Mouse (Mus musculus) forebrain, embryonic 13.5 days (tissue): ENCODE measurements around the gene Ints3. TPM values are rescaled to one million over a fixed set of nuclear protein-coding genes. Genes with fewer than 3 reads are reported as not detected.

Experiments
- ATAC-seq: fragments of 200-750 bp; cut with Nextera tagmentation; 2 replicates; pipeline ENCODE4 v1.8.0; 2017
- H3K27ac ChIP-seq: fragments of 300-500 bp; sonication (generic); 2 replicates; pipeline ENCODE4 v1.5.1; 2015; ENCODE audit warnings: inconsistent platforms, mild to moderate bottlenecking, moderate library complexity
- H3K27me3 ChIP-seq: fragments of 300-500 bp; sonication (generic); 2 replicates; pipeline ENCODE4 v1.6.1; 2015; ENCODE audit warnings: mild to moderate bottlenecking, inconsistent platforms
- H3K36me3 ChIP-seq: fragments of 300-500 bp; sonication (generic); 2 replicates; pipeline ENCODE4 v1.6.1; 2015; ENCODE audit warnings: mild to moderate bottlenecking, inconsistent platforms; ENCODE audit not compliant: poor library complexity, severe bottlenecking
- H3K4me1 ChIP-seq: fragments of 300-500 bp; sonication (generic); 2 replicates; pipeline ENCODE4 v1.6.1; 2015; ENCODE audit warnings: inconsistent platforms
- H3K4me2 ChIP-seq: fragments of 300-500 bp; sonication (generic); 2 replicates; pipeline ENCODE4 v1.6.1; 2015; ENCODE audit warnings: inconsistent platforms, mild to moderate bottlenecking, moderate library complexity
- H3K4me3 ChIP-seq: fragments of 300-500 bp; sonication (generic); 2 replicates; pipeline ENCODE4 v1.5.1; 2015; ENCODE audit warnings: mild to moderate bottlenecking, inconsistent platforms
- H3K9ac ChIP-seq: fragments of 300-500 bp; sonication (generic); 2 replicates; pipeline ENCODE4 v1.6.1; 2015; ENCODE audit warnings: mild to moderate bottlenecking, inconsistent platforms
- H3K9me3 ChIP-seq: fragments of 300-500 bp; sonication (generic); replicated peaks from 2 replicates; pipeline ENCODE4 v1.6.1; 2016; ENCODE audit warnings: inconsistent platforms
- WGBS: fragments of 180-500 bp; shearing (Covaris S2); methylation state at CpG from one replicate; pipeline ENCODE4 v1.1.7; 2015; 5-methylcytosine and 5-hydroxymethylcytosine counted together
- polyA plus RNA-seq: library from polyadenylated mRNA; unstranded; fragments of >200 nt; fragmentation: Nextera tagmentation; extraction: Ambion mirVana; gene quantifications from 2 replicates; pipeline ENCODE4 v1.2.1, GENCODE M21; 2015

Gene Ints3
- polyA plus RNA-seq, 1 experiment from 2014 or later: 27.8 TPM

GRCm38 (mm10) chr3:90387483-90387882 is 45.9 kb downstream of the Ints3 start:
- peak overlapping the region; percentile 99 for H3K4me2 ChIP-seq
- WGBS: 58% methylated on average over 11 of the region's 11 CpGs

DNA sequence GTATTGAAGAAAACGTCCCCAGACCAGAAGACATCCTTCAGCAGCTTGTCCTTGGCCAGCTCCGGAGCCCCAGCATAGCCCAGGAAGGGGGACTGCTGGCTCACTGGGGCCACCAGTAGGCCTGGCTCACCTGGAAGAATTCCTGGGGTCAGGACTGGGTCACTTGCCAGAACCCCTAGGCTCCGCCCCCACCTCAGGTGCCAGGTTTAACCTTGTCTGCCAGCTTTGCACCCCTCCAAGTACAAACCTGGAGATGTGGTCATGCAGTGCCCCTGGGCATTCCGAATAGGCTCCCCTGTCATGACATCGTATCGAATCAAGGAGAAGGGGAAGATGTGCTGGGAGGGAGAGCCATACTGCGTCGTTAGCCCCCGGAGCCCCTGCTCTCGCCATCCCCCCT is 46.6 kb downstream of the Ints3 start:
- Histone ChIP-seq H3K4me1 (peaks cover 39% of the 10 kb centered on the region), H3K9ac (no peak overlapping the region), H3K9me3 (no peaks in the 10 kb centered on the region), H3K27me3 (no peaks in the 10 kb centered on the region), H3K4me3 (no peak overlapping the region), H3K4me2 (no peak overlapping the region), H3K36me3 (peaks cover 24% of the 10 kb centered on the region), H3K27ac (no peak overlapping the region)
- no peak for ATAC-seq
- 96% methylated on average over 10 of the region's 10 CpGs for WGBS

More at GRCm38 (mm10) chr3:90387483-90387882, 45.9 kb downstream of the Ints3 start:
- ATAC-seq: no peak
- H3K36me3 ChIP-seq: peaks cover 30% of the 10 kb centered on the region
- peak overlapping the region; percentile 10; the same call in 1 of the 2 replicates for H3K4me3 ChIP-seq
- no peaks in the 10 kb centered on the region for H3K9me3 ChIP-seq
- H3K4me1 ChIP-seq: peaks cover 39% of the 10 kb centered on the region
- no peaks in the 10 kb centered on the region for H3K27me3 ChIP-seq
- H3K27ac ChIP-seq: no peak overlapping the region
- peak overlapping the region; percentile 87 for H3K9ac ChIP-seq

- Histone ChIP-seq H3K4me1 (peaks cover 30% of the 10 kb centered on the region), H3K27ac (no peak overlapping the region), H3K9me3 (no peaks in the 10 kb centered on the region), H3K4me3 (no peak overlapping the region), H3K27me3 (no peaks in the 10 kb centered on the region), H3K36me3 (peaks cover 12% of the 10 kb centered on the region), H3K4me2 (no peak overlapping the region), H3K9ac (no peak overlapping the region)
- WGBS: 87% methylated on average over 7 of the region's 7 CpGs
- ATAC-seq: no peak
These were observed 48.5 kb downstream of the Ints3 start for GRCm38 (mm10) chr3:90384851-90385375.

GRCm38 (mm10) chr3:90383690-90384089 is 49.7 kb downstream of the Ints3 start:
- Histone ChIP-seq H3K4me1 (peaks cover 19% of the 10 kb centered on the region), H3K27ac (peak overlapping the region; percentile 54; the same call in 1 of the 2 replicates), H3K4me2 (no peak overlapping the region), H3K27me3 (no peaks in the 10 kb centered on the region), H3K9ac (no peak overlapping the region; the same call in 1 of the 2 replicates), H3K9me3 (no peaks in the 10 kb centered on the region), H3K36me3 (peaks cover 12% of the 10 kb centered on the region), H3K4me3 (no peak overlapping the region)
- 50% methylated on average over 4 of the region's 4 CpGs for WGBS
- peak; percentile 37; the same call in 1 of the 2 replicates for ATAC-seq

DNA sequence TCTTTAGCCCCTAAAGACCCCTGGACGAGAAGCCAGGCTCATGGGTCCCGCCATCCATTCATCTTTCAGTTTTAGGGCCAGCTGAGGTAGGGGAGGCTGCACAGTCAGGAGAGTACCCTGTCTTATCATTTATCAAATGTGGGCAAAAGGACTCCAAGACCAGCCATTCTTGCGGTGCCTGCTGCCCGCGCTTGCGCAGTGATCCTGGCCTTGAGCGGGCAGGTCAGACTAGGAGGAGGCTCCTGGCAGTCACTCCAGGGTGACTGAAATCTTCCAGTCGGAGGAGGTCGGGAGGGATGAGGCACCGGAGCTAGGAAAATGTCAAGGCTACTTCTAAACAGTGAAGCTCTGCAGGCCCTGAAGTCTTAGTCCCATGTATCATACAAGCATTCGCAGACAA is 51.7 kb downstream of the Ints3 start:
- H3K9ac ChIP-seq: no peak overlapping the region
- WGBS: 76% methylated on average over 11 of the region's 11 CpGs
- no peaks in the 10 kb centered on the region; the same call in 1 of the 2 replicates for H3K4me1 ChIP-seq
- H3K27ac ChIP-seq: no peak overlapping the region
- no peak overlapping the region for H3K4me3 ChIP-seq
- no peaks in the 10 kb centered on the region for H3K9me3 ChIP-seq
- H3K36me3 ChIP-seq: peaks cover 10% of the 10 kb centered on the region
- ATAC-seq: no peak
- no peak overlapping the region for H3K4me2 ChIP-seq
- H3K27me3 ChIP-seq: no peaks in the 10 kb centered on the region

DNA sequence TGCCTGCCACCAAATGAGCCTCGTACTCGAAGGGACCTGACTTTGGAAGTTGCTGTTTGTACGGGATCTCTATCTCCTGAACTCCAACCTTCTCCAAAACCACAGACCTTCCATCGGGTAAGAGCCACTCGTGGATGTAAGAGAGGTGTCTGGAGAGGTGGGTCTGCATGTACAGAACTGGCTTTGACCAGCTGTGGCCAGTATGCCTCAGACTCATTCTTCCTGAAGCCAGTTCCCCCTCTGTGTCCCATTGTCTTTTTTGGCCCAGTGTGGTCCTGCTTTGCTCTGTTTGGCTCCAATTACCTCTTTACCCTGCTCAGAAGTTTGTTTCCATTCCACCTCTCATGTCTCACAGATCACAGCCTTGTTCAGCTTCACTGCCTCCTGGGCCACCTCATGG is 54.9 kb downstream of the Ints3 start:
- Histone ChIP-seq H3K27ac (no peak overlapping the region), H3K4me2 (no peak overlapping the region), H3K4me1 (no peaks in the 10 kb centered on the region), H3K27me3 (no peaks in the 10 kb centered on the region), H3K9ac (no peak overlapping the region), H3K4me3 (no peak overlapping the region), H3K9me3 (no peaks in the 10 kb centered on the region), H3K36me3 (no peaks in the 10 kb centered on the region)
- ATAC-seq: no peak
- WGBS: 79% methylated on average over 5 of the region's 5 CpGs

DNA sequence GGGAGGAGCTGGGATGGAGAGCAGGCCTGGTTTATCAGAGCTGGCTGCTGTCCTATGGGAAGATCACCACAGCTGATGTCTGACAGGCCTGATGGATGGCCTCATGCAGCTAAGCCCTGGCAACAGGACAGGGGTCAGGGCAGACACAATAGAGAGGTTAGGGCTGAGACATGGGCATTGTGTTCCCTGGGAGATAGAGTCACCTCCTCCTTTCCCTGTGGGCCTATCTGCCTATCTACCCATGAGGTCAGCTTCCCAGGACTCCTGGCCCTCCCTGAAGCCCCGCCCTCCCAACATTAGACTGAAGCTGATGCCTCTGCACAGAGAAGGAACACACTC is 57.2 kb downstream of the Ints3 start:
- Histone ChIP-seq H3K36me3 (no peaks in the 10 kb centered on the region), H3K4me3 (no peak overlapping the region), H3K4me1 (no peaks in the 10 kb centered on the region), H3K27ac (no peak overlapping the region), H3K9me3 (no peaks in the 10 kb centered on the region), H3K27me3 (no peaks in the 10 kb centered on the region), H3K4me2 (no peak overlapping the region), H3K9ac (no peak overlapping the region)
- ATAC-seq: no peak
- WGBS: 30% methylated on average over 1 of the region's 1 CpGs

GRCm38 (mm10) chr3:90375562-90376246 is 57.7 kb downstream of the Ints3 start:
- H3K4me2 ChIP-seq: no peak overlapping the region
- no peaks in the 10 kb centered on the region for H3K4me1 ChIP-seq
- H3K36me3 ChIP-seq: no peaks in the 10 kb centered on the region
- 39% methylated on average over 3 of the region's 3 CpGs for WGBS
- H3K9ac ChIP-seq: no peak overlapping the region
- no peak for ATAC-seq
- H3K27me3 ChIP-seq: no peaks in the 10 kb centered on the region
- no peak overlapping the region for H3K27ac ChIP-seq
- no peaks in the 10 kb centered on the region for H3K9me3 ChIP-seq
- H3K4me3 ChIP-seq: no peak overlapping the region

DNA sequence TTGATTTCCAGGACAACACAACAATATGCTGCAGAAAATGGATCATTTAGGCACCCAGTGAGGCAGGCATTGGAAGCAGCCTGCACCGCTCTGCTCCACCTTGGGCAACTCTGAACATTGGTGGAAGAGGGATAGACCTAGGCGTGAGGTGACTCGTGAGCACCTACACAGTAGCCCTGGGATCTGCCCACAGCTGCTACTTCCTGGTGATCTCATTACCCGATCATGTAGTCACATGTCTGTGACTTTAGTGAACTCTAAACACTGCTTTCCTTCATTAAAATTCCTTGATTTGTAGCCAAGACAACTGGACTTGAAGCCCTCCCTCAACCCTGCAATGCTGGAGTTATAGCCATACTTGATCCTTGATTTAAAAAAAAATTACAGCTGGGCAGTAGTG is 59.1 kb downstream of the Ints3 start:
- Histone ChIP-seq H3K4me2 (no peak overlapping the region), H3K27ac (no peak overlapping the region), H3K27me3 (no peaks in the 10 kb centered on the region), H3K36me3 (no peaks in the 10 kb centered on the region), H3K9me3 (no peaks in the 10 kb centered on the region), H3K9ac (no peak overlapping the region), H3K4me3 (no peak overlapping the region), H3K4me1 (no peaks in the 10 kb centered on the region)
- WGBS: 83% methylated on average over 4 of the region's 4 CpGs
- ATAC-seq: no peak

DNA sequence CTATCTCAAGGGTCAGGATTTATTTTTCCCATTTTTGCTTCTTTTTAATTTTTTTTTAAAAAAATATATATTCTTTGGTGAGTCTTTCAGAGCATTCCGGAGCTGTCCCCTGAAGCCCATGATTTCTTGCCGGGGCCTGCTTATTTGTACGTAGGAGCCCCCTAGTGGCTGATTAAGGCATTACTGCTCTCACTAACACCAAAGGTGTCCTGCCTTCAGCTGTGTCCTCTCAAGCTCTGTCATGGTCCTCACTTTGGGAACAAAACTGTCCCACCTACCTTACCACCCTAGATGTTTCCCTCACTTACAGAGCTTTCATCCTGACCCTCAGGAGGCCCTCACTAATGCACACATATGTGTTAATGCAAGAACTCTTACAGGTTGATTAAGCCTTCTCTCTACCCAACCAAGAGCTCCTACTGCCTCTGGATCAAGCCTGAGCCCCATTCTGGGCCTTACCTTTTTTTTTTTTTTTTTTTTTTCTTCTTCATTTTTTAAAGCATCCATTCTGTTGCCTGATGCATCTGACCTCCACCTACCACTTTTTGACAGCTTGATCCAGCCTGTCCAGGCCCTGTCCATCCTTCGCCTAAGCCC is 59.9 kb downstream of the Ints3 start:
- peak; percentile 76 for ATAC-seq
- no peaks in the 10 kb centered on the region for H3K9me3 ChIP-seq
- H3K9ac ChIP-seq: no peak overlapping the region
- 30% methylated on average over 4 of the region's 4 CpGs for WGBS
- H3K4me2 ChIP-seq: no peak overlapping the region
- H3K4me3 ChIP-seq: no peak overlapping the region
- peaks cover 6% of the 10 kb centered on the region; the same call in 1 of the 2 replicates for H3K4me1 ChIP-seq
- no peak overlapping the region for H3K27ac ChIP-seq
- H3K27me3 ChIP-seq: no peaks in the 10 kb centered on the region
- no peaks in the 10 kb centered on the region for H3K36me3 ChIP-seq

DNA sequence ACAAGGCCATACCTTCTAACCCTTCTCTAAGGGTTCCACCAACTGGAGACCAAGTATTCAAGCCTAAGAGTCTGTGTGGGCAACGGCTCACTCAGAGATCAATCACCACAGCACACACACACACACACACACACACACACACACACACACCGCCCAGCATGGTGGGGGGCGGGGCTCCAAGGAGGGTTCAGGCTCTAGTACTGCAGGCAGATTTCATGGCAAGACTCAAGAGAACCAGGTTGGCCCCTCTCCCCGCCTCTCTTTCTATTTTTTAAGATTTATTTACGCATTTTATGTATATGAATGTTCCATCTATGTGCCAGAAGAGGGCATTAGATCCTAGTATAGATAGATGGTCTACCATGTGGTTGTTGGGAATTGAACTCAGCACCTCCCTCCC is 60.6 kb downstream of the Ints3 start:
- H3K4me1 ChIP-seq: peaks cover 6% of the 10 kb centered on the region; the same call in 1 of the 2 replicates
- H3K4me3 ChIP-seq: no peak overlapping the region
- H3K9me3 ChIP-seq: no peaks in the 10 kb centered on the region
- H3K9ac ChIP-seq: no peak overlapping the region
- ATAC-seq: peak; percentile 48; the same call in 1 of the 2 replicates
- H3K36me3 ChIP-seq: no peaks in the 10 kb centered on the region
- 71% methylated on average over 5 of the region's 5 CpGs for WGBS
- H3K4me2 ChIP-seq: no peak overlapping the region
- H3K27ac ChIP-seq: no peak overlapping the region
- H3K27me3 ChIP-seq: no peaks in the 10 kb centered on the region

GRCm38 (mm10) chr3:90371857-90372256 is 61.6 kb downstream of the Ints3 start:
- WGBS: 80% methylated on average over 7 of the region's 7 CpGs
- no peak for ATAC-seq
- no peak overlapping the region for H3K9ac ChIP-seq

More at GRCm38 (mm10) chr3:90371857-90372256, 61.6 kb downstream of the Ints3 start:
- Histone ChIP-seq H3K27ac (no peak overlapping the region), H3K27me3 (no peaks in the 10 kb centered on the region), H3K4me2 (no peak overlapping the region), H3K36me3 (no peaks in the 10 kb centered on the region), H3K4me1 (peaks cover 6% of the 10 kb centered on the region; the same call in 1 of the 2 replicates), H3K9me3 (no peaks in the 10 kb centered on the region), H3K4me3 (no peak overlapping the region)
